Mouse (Mus musculus): ENCODE data around the gene Nr5a1. TPM values are rescaled to one million over a fixed set of nuclear protein-coding genes. Genes with fewer than 3 reads are reported as not detected.

Nr5a1 gene
- total and polyA plus RNA-seq, 2 experiments from 2014 or later = not detected

DNA sequence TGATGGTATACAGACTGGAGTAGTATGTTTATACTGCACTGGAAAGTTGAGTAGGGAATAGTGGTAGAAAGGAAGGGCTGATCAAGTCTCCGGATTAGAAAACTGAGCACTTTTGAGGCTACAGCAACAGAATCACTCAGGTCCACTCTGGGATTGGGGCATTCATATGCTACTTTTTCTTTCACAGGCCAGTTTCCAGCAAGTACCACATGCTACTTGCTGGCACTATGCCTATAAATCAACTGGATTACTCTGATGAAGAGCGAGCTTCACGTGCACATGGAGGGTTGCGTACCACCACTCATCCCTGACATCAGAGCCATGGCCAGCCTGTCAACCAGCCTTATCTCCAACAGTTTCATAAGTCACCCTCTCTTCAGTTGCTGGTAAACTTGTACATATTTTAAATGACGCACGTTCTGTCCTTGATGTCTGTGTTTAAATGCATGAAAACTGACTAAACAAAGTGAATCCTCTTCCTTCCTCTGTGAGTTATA is 16.0 kb upstream of the Nr5a1 start:
- no peaks in the 10 kb centered on the region for H3K4me1 ChIP-seq (ENCODE audit: control insufficient read depth, insufficient read depth)
- no peak overlapping the region for H3K4me3 ChIP-seq (ENCODE audit: low read depth, low read length)
- no peak overlapping the region for H3K4me2 ChIP-seq (ENCODE audit: low read depth, low read length)
- no peak for DNase-seq (ENCODE audit: low spot score)
- no peaks in the 10 kb centered on the region for H3K27me3 ChIP-seq (ENCODE audit: control insufficient read depth, insufficient read depth, low read length)
- H3K9ac ChIP-seq (replicated peaks; ENCODE audit: low read depth, low read length) = no peak overlapping the region
- no peak overlapping the region for H3K27ac ChIP-seq (ENCODE audit: low read depth)
- WGBS = 87% methylated on average over 6 of the region's 6 CpGs
- no peaks in the 10 kb centered on the region for H3K36me3 ChIP-seq (replicated peaks; ENCODE audit: control insufficient read depth, insufficient read depth, low read length)
- no peak for ATAC-seq (ENCODE audit: insufficient read depth, low read depth)
- H3K9me3 ChIP-seq (replicated peaks; ENCODE audit: control insufficient read depth, low read length) = no peaks in the 10 kb centered on the region
- TF ChIP-seq EP300 (IDR thresholded peaks at IDR 0.05; ENCODE audit: low read depth) = no peak
- TF ChIP-seq CTCF (IDR thresholded peaks at IDR 0.05; ENCODE audit: low read depth) = no peak

DNA sequence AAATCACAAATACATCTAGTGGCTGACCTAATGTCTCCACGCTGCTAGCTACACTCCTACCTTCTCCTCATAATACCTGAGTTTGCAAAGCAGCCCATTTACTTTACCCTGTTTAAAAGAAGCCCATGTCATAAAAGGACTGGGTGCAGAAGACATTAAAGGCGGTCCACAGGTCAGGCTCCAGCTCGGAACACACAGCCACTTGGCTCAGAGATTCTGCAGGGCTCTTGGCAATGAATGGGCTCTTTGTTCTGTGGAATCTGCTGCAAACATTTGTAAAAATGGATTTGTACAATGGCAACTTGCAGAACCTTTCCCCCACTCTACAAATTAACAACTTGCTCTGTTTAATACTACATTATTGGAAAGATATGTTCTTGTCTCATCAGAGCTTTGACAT is 11.1 kb upstream of the Nr5a1 start:
- no peak overlapping the region for H3K4me2 ChIP-seq (ENCODE audit: low read depth, low read length)
- no peaks in the 10 kb centered on the region for H3K27me3 ChIP-seq (ENCODE audit: control insufficient read depth, insufficient read depth, low read length)
- no peaks in the 10 kb centered on the region for H3K9me3 ChIP-seq (replicated peaks; ENCODE audit: control insufficient read depth, low read length)
- no peaks in the 10 kb centered on the region for H3K36me3 ChIP-seq (replicated peaks; ENCODE audit: control insufficient read depth, insufficient read depth, low read length)
- no peaks in the 10 kb centered on the region for H3K4me1 ChIP-seq (ENCODE audit: control insufficient read depth, insufficient read depth)
- DNase-seq (ENCODE audit: low spot score) (no peak), ATAC-seq (ENCODE audit: insufficient read depth, low read depth) (no peak)
- H3K4me3 ChIP-seq (ENCODE audit: low read depth, low read length) = no peak overlapping the region
- H3K27ac ChIP-seq (ENCODE audit: low read depth) = no peak overlapping the region
- no peak for TF ChIP-seq CTCF (IDR thresholded peaks at IDR 0.05; ENCODE audit: low read depth)
- no peak for TF ChIP-seq EP300 (IDR thresholded peaks at IDR 0.05; ENCODE audit: low read depth)
- no peak overlapping the region for H3K9ac ChIP-seq (replicated peaks; ENCODE audit: low read depth, low read length)
- 68% methylated on average over 3 of the region's 3 CpGs for WGBS

DNA sequence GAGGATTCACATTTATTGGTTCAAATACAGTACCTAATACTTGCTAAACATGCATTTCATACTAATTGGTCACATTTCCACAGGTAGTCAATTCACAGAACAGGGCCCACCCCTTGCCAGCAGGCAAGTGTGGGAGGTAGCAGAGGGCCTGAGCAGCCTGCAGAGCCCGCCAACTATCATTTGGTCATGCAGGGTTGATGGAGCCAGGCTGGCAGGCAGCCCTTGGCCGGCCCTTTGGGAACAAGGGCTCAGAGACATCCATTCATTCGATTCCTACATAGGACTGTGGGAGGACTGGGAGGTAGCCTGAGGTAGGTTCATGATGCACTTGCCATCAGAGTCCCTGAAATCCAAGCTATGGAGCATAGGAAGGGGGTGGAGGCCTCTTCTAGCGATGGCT is 9.0 kb upstream of the Nr5a1 start:
- DNase-seq (ENCODE audit: low spot score) = no peak
- no peak for ATAC-seq (ENCODE audit: insufficient read depth, low read depth)

DNA sequence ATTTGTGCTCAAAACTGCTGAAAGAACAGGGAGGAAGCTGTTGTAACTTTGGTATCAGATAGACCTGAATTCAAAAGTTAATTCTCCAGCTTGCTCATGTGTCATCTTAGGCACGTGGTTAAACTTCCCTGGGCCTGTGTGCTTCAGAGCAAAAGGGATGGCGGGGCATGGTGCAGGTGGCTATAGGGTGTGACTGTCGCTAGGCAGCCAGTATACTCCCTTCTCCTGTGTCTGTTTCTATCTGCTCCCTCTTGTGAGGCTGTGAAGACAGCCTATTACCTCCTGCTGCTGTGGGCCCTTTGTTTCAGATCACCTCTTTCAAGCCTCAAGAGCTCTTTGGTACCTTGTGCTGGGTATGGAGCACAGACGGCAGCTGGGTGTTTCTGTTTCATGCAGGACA is 7.7 kb upstream of the Nr5a1 start:
- H3K36me3 ChIP-seq (replicated peaks; ENCODE audit: control insufficient read depth, insufficient read depth, low read length) = no peaks in the 10 kb centered on the region
- WGBS = 52% methylated on average over 4 of the region's 4 CpGs
- DNase-seq (ENCODE audit: low spot score) = no peak

More for the DNA sequence above, 9.0 kb upstream of the Nr5a1 start:
- Histone ChIP-seq H3K9me3 (replicated peaks; ENCODE audit: control insufficient read depth, low read length) (no peaks in the 10 kb centered on the region), H3K27ac (ENCODE audit: low read depth) (no peak overlapping the region), H3K36me3 (replicated peaks; ENCODE audit: control insufficient read depth, insufficient read depth, low read length) (no peaks in the 10 kb centered on the region), H3K4me1 (ENCODE audit: control insufficient read depth, insufficient read depth) (no peaks in the 10 kb centered on the region), H3K9ac (replicated peaks; ENCODE audit: low read depth, low read length) (no peak overlapping the region), H3K4me2 (ENCODE audit: low read depth, low read length) (no peak overlapping the region), H3K4me3 (ENCODE audit: low read depth, low read length) (no peak overlapping the region), H3K27me3 (ENCODE audit: control insufficient read depth, insufficient read depth, low read length) (0 out of 2 replicates have a peak, but pooled peaks cover 2% of the 10 kb centered on the region)
- WGBS = 68% methylated on average over 4 of the region's 4 CpGs
- TF ChIP-seq CTCF (IDR thresholded peaks at IDR 0.05; ENCODE audit: low read depth) (no peak), EP300 (IDR thresholded peaks at IDR 0.05; ENCODE audit: low read depth) (no peak)

DNA sequence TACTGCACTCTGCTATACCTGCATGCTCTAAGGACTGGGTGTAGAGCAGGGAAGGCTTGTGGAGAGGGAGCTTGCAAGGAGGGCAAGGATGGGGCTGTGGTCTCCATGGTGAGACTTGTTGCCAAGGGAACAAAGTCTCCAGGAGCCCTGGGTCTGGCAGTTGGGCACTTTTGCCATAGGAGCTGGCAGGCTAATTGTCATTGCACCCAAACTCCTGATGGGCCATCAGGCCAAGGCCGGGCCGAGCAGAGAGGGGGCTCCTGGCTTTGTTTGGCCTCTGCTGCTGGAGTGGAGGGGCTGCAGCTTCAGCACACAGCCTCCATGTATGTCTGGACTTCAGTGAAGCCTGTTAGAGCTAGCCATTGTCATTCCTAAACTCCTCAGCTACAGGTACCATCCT is 6.3 kb upstream of the Nr5a1 start:
- H3K36me3 ChIP-seq (replicated peaks; ENCODE audit: control insufficient read depth, insufficient read depth, low read length) = no peaks in the 10 kb centered on the region
- H3K9ac ChIP-seq (replicated peaks; ENCODE audit: low read depth, low read length) = no peak overlapping the region
- 0 out of 2 replicates have a peak, but pooled peaks cover 3% of the 10 kb centered on the region for H3K27me3 ChIP-seq (ENCODE audit: control insufficient read depth, insufficient read depth, low read length)
- DNase-seq (ENCODE audit: low spot score) (no peak), ATAC-seq (ENCODE audit: insufficient read depth, low read depth) (no peak)
- H3K27ac ChIP-seq (ENCODE audit: low read depth) = no peak overlapping the region
- no peak for TF ChIP-seq EP300 (IDR thresholded peaks at IDR 0.05; ENCODE audit: low read depth)
- TF ChIP-seq CTCF (IDR thresholded peaks at IDR 0.05; ENCODE audit: low read depth) = no peak
- no peak overlapping the region for H3K4me3 ChIP-seq (ENCODE audit: low read depth, low read length)
- 85% methylated on average over 2 of the region's 2 CpGs for WGBS
- H3K4me2 ChIP-seq (ENCODE audit: low read depth, low read length) = no peak overlapping the region
- no peaks in the 10 kb centered on the region for H3K4me1 ChIP-seq (ENCODE audit: control insufficient read depth, insufficient read depth)
- H3K9me3 ChIP-seq (replicated peaks; ENCODE audit: control insufficient read depth, low read length) = no peaks in the 10 kb centered on the region

More for the DNA sequence above, 7.7 kb upstream of the Nr5a1 start:
- TF ChIP-seq CTCF (IDR thresholded peaks at IDR 0.05; ENCODE audit: low read depth) (no peak), EP300 (IDR thresholded peaks at IDR 0.05; ENCODE audit: low read depth) (no peak)
- Histone ChIP-seq H3K9me3 (replicated peaks; ENCODE audit: control insufficient read depth, low read length) (no peaks in the 10 kb centered on the region), H3K27ac (ENCODE audit: low read depth) (no peak overlapping the region), H3K9ac (replicated peaks; ENCODE audit: low read depth, low read length) (no peak overlapping the region), H3K4me2 (ENCODE audit: low read depth, low read length) (no peak overlapping the region), H3K4me1 (ENCODE audit: control insufficient read depth, insufficient read depth) (no peaks in the 10 kb centered on the region), H3K4me3 (ENCODE audit: low read depth, low read length) (no peak overlapping the region), H3K27me3 (ENCODE audit: control insufficient read depth, insufficient read depth, low read length) (0 out of 2 replicates have a peak, but pooled peaks cover 3% of the 10 kb centered on the region)
- no peak for ATAC-seq (ENCODE audit: insufficient read depth, low read depth)

DNA sequence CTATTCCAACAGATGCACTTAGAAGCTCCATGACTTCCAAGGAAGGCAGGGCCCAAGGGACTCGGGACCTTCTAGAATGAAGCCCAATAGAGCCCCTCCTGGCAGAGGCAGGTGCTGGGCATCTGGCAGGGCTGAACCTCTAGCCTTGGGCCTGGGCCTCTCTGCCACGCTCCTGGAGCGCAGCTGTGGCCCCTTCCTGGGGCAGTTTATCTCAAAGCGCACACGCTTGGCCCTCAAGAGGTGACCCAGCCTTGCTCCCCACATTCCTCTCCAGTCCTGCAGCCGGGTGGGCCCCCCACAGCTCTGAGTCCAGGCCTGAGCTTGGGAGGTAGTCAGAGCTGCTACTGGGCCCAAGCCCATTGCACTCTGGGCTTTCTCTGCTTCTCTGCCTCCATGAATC is 5.0 kb upstream of the Nr5a1 start:
- peaks cover 5% of the 10 kb centered on the region; the same call in 1 of the 2 replicates for H3K27me3 ChIP-seq (ENCODE audit: control insufficient read depth, insufficient read depth, low read length)
- no peak for DNase-seq (ENCODE audit: low spot score)
- no peaks in the 10 kb centered on the region for H3K9me3 ChIP-seq (replicated peaks; ENCODE audit: control insufficient read depth, low read length)
- H3K4me2 ChIP-seq (ENCODE audit: low read depth, low read length) = no peak overlapping the region
- H3K36me3 ChIP-seq (replicated peaks; ENCODE audit: control insufficient read depth, insufficient read depth, low read length) = no peaks in the 10 kb centered on the region
- H3K27ac ChIP-seq (ENCODE audit: low read depth) = no peak overlapping the region
- no peak overlapping the region for H3K9ac ChIP-seq (replicated peaks; ENCODE audit: low read depth, low read length)
- no peaks in the 10 kb centered on the region for H3K4me1 ChIP-seq (ENCODE audit: control insufficient read depth, insufficient read depth)
- WGBS = 63% methylated on average over 6 of the region's 6 CpGs
- no peak overlapping the region for H3K4me3 ChIP-seq (ENCODE audit: low read depth, low read length)
- TF ChIP-seq CTCF (IDR thresholded peaks at IDR 0.05; ENCODE audit: low read depth) = no peak
- no peak for TF ChIP-seq EP300 (IDR thresholded peaks at IDR 0.05; ENCODE audit: low read depth)
- ATAC-seq (ENCODE audit: insufficient read depth, low read depth) = no peak
